Comparison of ENCODE assay signal across 8 mouse cellular contexts in genomic region chr3:107458104-107458503, GRCm38 (mm10). TPM values are rescaled to one million over a fixed set of nuclear protein-coding genes. Genes with fewer than 3 reads are reported as not detected.
DNase-seq lines count a peak whose midpoint lies in the region; ATAC-seq lines count a peak whose summit lies in the region.
"Had no signal": no experiment of that assay in that cellular context is flagged by ENCODE, and none has a peak within 500 bp of the region (broad histone marks: within the 10 kb centered on the region; RNA-seq: fewer than 3 reads in every experiment).

No protein-coding gene starts in this region.

- no peaks in the 10 kb centered on the region for H3K9me3 ChIP-seq in embryonic facial prominence, embryonic 10.5 days
- no peaks in the 10 kb centered on the region for H3K9me3 ChIP-seq in hindbrain, embryonic 11.5 days (ENCODE audit: control insufficient read depth, low read length)
- no peaks in the 10 kb centered on the region for H3K9me3 ChIP-seq in neural tube, embryonic 12.5 days

- no peaks in the 10 kb centered on the region for H3K36me3 ChIP-seq in embryonic facial prominence, embryonic 10.5 days (replicated peaks)
- H3K36me3 ChIP-seq in hindbrain, embryonic 11.5 days (ENCODE audit: control insufficient read depth, insufficient read depth, low read length) = no peaks in the 10 kb centered on the region
- H3K36me3 ChIP-seq in neural tube, embryonic 12.5 days = no peaks in the 10 kb centered on the region

- H3K4me1 ChIP-seq in embryonic facial prominence, embryonic 10.5 days = peaks cover 39% of the 10 kb centered on the region
- peaks cover 15% of the 10 kb centered on the region for H3K4me1 ChIP-seq in hindbrain, embryonic 11.5 days (replicated peaks; ENCODE audit: control insufficient read depth, insufficient read depth, low read length)
- H3K4me1 ChIP-seq in neural tube, embryonic 12.5 days = peaks cover 23% of the 10 kb centered on the region

- DNase-seq in layer of hippocampus, postnatal 10 days (ENCODE audit: low spot score in 2 of 2) = peak; percentile 41 to 52
- DNase-seq in layer of hippocampus, adult 8-10 months (ENCODE audit: low spot score in 2 of 2) = no peak
- DNase-seq in embryonic facial prominence, embryonic 10.5 days (ENCODE audit: low spot score) = no peak
- no peak for DNase-seq in hindbrain, embryonic 11.5 days (ENCODE audit: low spot score)
- DNase-seq in layer of hippocampus, postnatal 14 days (ENCODE audit: low spot score in 2 of 2) = no peak
- no peak for DNase-seq in adrenal gland, adult 8-10 months
- DNase-seq: kidney, adult 9 months had no signal

- 5% methylated on average over 23 of the region's 23 CpGs for WGBS in embryonic facial prominence, embryonic 10.5 days
- WGBS in hindbrain, embryonic 11.5 days = 5% methylated on average over 23 of the region's 23 CpGs
- WGBS in neural tube, embryonic 12.5 days = 3% methylated on average over 23 of the region's 23 CpGs

- no peak overlapping the region for H3K9ac ChIP-seq in hindbrain, embryonic 11.5 days (ENCODE audit: low read depth, low read length)
- no peak overlapping the region for H3K9ac ChIP-seq in neural tube, embryonic 12.5 days

- H3K4me2 ChIP-seq in hindbrain, embryonic 11.5 days (replicated peaks; ENCODE audit: low read depth, low read length) = peak overlapping the region; percentile 99
- H3K4me2 ChIP-seq in neural tube, embryonic 12.5 days (replicated peaks) = peak overlapping the region; percentile 99

- ATAC-seq in hindbrain, embryonic 11.5 days (ENCODE audit: low FRiP score) = no peak
- no peak for ATAC-seq in neural tube, embryonic 12.5 days (ENCODE audit: low FRiP score, low read depth)

- H3K27me3 ChIP-seq in embryonic facial prominence, embryonic 10.5 days (replicated peaks; ENCODE audit: low read depth, poor library complexity, severe bottlenecking) = peaks cover 100% of the 10 kb centered on the region
- H3K27me3 ChIP-seq in hindbrain, embryonic 11.5 days (ENCODE audit: control insufficient read depth, insufficient read depth, low read length) = peaks cover 66% of the 10 kb centered on the region
- H3K27me3 ChIP-seq in neural tube, embryonic 12.5 days (replicated peaks) = peaks cover 77% of the 10 kb centered on the region

- no peak overlapping the region; the same call in 1 of the 2 replicates for H3K27ac ChIP-seq in embryonic facial prominence, embryonic 10.5 days (replicated peaks)
- no peak overlapping the region for H3K27ac ChIP-seq in hindbrain, embryonic 11.5 days (ENCODE audit: low read depth, low read length)
- H3K27ac ChIP-seq in neural tube, embryonic 12.5 days = no peak overlapping the region

- peak overlapping the region; percentile 65 for H3K4me3 ChIP-seq in embryonic facial prominence, embryonic 10.5 days
- H3K4me3 ChIP-seq in hindbrain, embryonic 11.5 days (ENCODE audit: low read depth, low read length) = peak overlapping the region; percentile 51
- peak overlapping the region; percentile 54 for H3K4me3 ChIP-seq in neural tube, embryonic 12.5 days

RNA-seq across cellular contexts. Expression of gene Kcnc4, which starts 1.2 kb away (rescaled TPM):
- 10 to 100 TPM; 33.9 to 37.5 TPM for total RNA-seq in layer of hippocampus, postnatal 10 days (2021)
- 10 to 100 TPM; 51.8 to 70.3 (median 61.7) TPM for total RNA-seq in layer of hippocampus, adult 8-10 months (2022)
- 0.32 and 0.33 TPM in 2 replicates for polyA plus RNA-seq in embryonic facial prominence, embryonic 10.5 days (2016; fragmentation: Nextera tagmentation; extraction: Ambion mirVana)
- 0.22 and 0.25 TPM in 2 replicates for polyA plus RNA-seq in hindbrain, embryonic 11.5 days (2014; fragmentation: Nextera tagmentation; extraction: Ambion mirVana)
- polyA plus RNA-seq in neural tube, embryonic 12.5 days (2016; fragmentation: Nextera tagmentation; extraction: Ambion mirVana) = 0.45 and 0.71 TPM in 2 replicates
- 10 to 100 TPM; 33.1 to 35.8 TPM for total RNA-seq in layer of hippocampus, postnatal 14 days (2021)
- 10 to 100 TPM; 10.3 to 19.0 (median 12.7) TPM for total RNA-seq in adrenal gland, adult 8-10 months (2022)

RNA-seq across cellular contexts. Expression of gene Slc6a17, which starts 59.7 kb away (rescaled TPM):
- total RNA-seq in layer of hippocampus, postnatal 10 days (2021) = 100 to 1,000 TPM; 197 to 222 TPM
- total RNA-seq in layer of hippocampus, adult 8-10 months (2022) = 100 to 1,000 TPM; 272 to 323 (median 290) TPM
- 2.2 and 4.9 TPM in 2 replicates for polyA plus RNA-seq in embryonic facial prominence, embryonic 10.5 days (2016; fragmentation: Nextera tagmentation; extraction: Ambion mirVana)
- polyA plus RNA-seq in hindbrain, embryonic 11.5 days (2014; fragmentation: Nextera tagmentation; extraction: Ambion mirVana) = 1.9 and 3.5 TPM in 2 replicates
- 3.3 and 5.2 TPM in 2 replicates for polyA plus RNA-seq in neural tube, embryonic 12.5 days (2016; fragmentation: Nextera tagmentation; extraction: Ambion mirVana)
- total RNA-seq in layer of hippocampus, postnatal 14 days (2021) = 100 to 1,000 TPM; 281 to 304 TPM
- 10 to 100 TPM in 2 of 4 experiments, 1 to 10 TPM in 2; 8.9 to 20.2 (median 13.4) TPM for total RNA-seq in adrenal gland, adult 8-10 months (2022)

Comparison
In these comparisons a context has a peak if more than half of its experiments do, and no peak if none do; other contexts are left out.
1. DNase-seq: peak in layer of hippocampus, postnatal 10 days (2 of 2); none in layer of hippocampus, adult 8-10 months (0 of 2), embryonic facial prominence, embryonic 10.5 days (single experiment), hindbrain, embryonic 11.5 days (single experiment), layer of hippocampus, postnatal 14 days (0 of 2) and adrenal gland, adult 8-10 months (single experiment).
2. RNA of gene Slc6a17, which starts 59.7 kb away (total RNA-seq): 281 to 304 TPM in layer of hippocampus, postnatal 14 days, 272 to 323 TPM in layer of hippocampus, adult 8-10 months and 197 to 222 TPM in layer of hippocampus, postnatal 10 days; 8.9 to 20.2 TPM in adrenal gland, adult 8-10 months; every median in the first group is over 4 times any median in the second.
3. Peak in every context shown above with its lines, with median percentiles within 50 percentile points of each other: H3K4me3 ChIP-seq.